Mouse (Mus musculus): Measurements from ENCODE around the gene Zdhhc14.

The Zdhhc14 gene

GRCm38 (mm10) chr17:5668456-5668855 is 176.1 kb downstream of the Zdhhc14 start:
- DNase-seq (ENCODE audit: low read depth): no peak

- DNase-seq (ENCODE audit: low read depth): no peak
These were observed 176.6 kb downstream of the Zdhhc14 start for GRCm38 (mm10) chr17:5668981-5669380.

DNA sequence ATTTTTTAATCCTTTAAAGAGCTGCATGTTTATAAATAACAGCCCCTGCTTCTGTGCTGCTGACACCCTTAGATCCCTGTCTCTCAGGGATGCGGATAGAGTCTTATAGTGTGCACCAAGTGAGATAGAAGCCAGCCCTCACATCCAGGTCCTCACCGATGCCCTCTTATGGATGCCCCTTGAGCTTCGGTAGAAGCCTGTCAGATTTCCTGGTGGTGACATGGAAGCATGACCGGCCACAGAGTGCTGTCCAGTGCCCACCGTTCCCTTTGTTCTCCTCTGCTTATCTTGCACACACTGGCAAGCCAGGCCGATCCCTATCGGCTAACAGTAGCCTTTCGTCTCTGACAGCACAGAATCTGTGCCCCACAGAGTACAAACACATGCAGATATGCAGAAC is 183.6 kb downstream of the Zdhhc14 start:
- no peak for DNase-seq (ENCODE audit: low read depth)

GRCm38 (mm10) chr17:5679315-5679714 is 187.0 kb downstream of the Zdhhc14 start:
- no peak for DNase-seq (ENCODE audit: low read depth)

DNA sequence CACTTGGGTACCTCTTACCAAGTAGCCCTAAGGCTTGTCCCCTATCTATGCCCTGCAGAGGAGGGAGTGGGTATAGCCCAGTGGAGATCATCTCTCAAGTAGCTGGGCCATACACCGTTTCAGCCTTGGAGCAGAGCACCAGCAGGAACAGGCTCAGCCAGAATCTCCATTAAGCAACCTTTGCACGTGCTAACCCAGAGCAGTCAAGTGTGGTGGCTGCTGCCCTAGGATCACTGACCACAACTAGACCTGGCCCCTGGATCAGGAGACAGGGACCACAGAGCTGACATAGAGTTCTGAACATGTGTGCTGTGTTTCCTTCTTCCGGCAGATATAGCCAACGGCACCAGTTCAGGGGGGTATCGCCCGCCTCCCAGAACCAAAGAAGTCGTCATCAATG is 193.0 kb downstream of the Zdhhc14 start:
- no peak for DNase-seq (ENCODE audit: low read depth)

- no peak for DNase-seq (ENCODE audit: low read depth)
These were observed 195.5 kb downstream of the Zdhhc14 start for GRCm38 (mm10) chr17:5687810-5688209.

GRCm38 (mm10) chr17:5688222-5688621 is 195.9 kb downstream of the Zdhhc14 start:
- DNase-seq (ENCODE audit: low read depth): no peak

- no peak for DNase-seq (ENCODE audit: low read depth)
These were observed 196.3 kb downstream of the Zdhhc14 start for GRCm38 (mm10) chr17:5688669-5689068.

DNA sequence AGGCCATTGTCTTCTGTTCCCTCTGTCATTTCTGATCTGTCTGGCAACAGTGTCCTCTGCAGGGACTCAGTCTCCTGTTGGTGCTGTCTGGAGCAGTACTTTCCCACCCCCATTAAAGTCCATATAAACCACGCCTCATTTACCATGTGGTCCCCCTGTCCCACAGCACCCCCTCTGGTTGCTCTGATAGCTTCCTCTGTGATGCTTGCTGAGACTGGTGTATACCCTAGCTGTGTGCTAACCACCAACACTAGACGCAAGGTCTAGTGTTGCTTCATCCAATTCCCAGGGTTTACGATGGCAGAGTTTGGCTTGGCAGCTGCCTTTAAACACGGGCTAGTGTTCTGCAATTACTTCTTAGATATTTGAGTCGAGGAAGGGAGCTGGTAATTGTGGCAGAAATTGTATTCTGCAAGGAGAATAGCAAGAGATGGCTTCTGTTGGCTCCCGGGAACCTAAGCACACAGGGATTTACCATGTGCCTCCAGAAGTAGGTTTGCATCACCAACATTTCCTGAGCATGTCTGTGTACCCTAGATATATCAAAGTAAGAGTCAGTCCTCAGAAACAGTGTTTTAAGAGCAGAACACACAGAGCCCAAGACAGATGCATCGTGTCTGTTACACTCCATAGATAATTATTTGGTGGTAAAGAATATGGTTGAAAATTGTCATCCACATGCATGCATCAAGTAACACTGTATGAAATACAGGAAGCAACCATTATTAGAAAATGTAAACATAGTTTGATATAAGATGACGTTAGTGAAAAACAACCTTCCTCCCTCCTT is 198.6 kb downstream of the Zdhhc14 start:
- no peak for DNase-seq (ENCODE audit: low read depth)

DNA sequence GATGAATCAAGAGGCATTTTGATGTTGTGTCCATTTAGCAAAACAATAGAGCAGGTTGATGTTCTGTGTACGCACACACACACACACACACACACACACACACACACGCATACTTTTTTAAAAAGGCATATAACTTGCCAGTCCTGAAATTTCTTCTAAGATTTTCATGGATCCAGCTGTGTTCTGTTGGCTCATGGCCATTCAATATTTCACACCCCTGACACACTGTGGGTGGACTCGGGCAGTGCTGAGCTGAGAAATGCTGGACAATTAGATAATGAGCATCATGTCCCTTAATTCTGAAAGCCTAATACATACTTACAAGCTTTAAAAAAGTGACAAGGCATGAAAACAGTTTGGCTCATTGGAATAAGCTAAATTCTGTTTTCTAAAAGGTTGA is 200.3 kb downstream of the Zdhhc14 start:
- DNase-seq (ENCODE audit: low read depth): no peak

GRCm38 (mm10) chr17:5693256-5693655 is 200.9 kb downstream of the Zdhhc14 start:
- no peak for DNase-seq (ENCODE audit: low read depth)

DNA sequence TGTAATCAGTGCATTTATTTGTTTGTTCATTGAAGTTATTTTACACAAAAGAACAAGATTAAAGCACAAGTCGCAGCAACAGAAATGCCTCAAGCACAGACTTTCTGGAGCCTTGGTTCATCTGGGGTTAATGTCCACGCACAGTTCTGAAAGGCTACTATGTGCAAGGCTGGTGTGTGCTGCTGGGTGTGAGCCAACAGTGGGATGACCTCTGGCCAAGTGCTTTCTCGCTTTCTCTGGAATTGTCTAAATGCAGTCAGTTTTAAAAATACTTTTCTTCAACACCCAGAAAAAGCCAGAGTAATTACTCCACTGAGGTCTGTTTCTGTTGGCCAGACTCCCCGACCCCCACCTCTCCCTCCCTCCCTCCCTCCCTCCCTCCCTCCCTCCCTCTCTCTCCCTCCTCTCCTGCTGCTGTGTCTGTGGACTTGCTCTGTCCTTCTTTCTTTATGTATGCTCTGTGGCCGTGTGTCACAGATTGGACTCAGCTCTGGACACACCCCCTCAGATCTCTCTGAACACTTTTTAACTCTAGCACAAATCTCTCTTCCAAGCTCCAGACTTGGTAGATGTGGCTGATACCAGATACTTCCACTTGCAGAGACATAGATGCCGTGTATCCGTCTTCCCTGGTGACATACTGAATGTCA is 206.2 kb downstream of the Zdhhc14 start:
- no peak for DNase-seq (ENCODE audit: low read depth)

DNA sequence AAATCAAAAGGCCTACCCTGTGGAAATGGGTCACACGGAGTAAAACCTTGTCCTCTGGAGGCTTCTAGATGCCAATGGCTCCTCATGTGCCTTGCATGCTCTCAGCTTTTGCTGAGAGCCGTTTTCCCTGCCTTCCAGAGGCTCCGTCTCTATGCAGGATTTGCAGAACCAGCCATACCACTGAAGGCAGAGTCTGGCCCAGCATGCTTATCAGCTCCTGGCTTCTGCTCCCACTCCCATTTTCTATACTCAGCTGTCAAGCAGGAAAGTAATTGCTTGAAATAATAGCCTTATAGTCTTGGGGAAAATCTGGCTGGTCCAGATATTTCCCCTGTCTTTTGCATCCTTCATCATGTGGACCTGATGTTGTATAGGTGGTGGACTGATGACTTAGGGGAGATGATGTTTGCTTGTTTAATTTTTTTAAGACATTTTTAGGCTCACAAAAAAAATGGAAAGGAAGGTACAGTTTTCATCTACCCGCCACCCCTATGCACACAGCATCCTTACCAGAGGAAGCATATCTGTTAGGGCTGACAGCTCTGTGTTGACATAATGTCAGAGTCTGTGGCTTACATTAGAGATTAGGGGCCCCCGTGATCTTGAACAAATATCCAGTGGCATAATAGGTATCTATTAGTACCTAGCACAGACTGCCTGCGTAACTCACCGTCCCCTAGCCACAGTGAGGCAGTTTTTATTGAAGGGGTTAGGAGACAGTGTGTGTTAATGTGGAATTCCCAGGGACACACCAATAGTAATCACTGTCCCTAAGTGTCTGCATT is 218.2 kb downstream of the Zdhhc14 start:
- DNase-seq (ENCODE audit: low read depth): no peak

GRCm38 (mm10) chr17:5711861-5712260 is 219.5 kb downstream of the Zdhhc14 start:
- DNase-seq (ENCODE audit: low read depth): no peak

- no peak for DNase-seq (ENCODE audit: low read depth)
These were observed 220.8 kb downstream of the Zdhhc14 start for GRCm38 (mm10) chr17:5713141-5713540.

- DNase-seq (ENCODE audit: low read depth): no peak
These were observed 224.6 kb downstream of the Zdhhc14 start for GRCm38 (mm10) chr17:5716912-5717311.

GRCm38 (mm10) chr17:5718768-5719387 is 226.5 kb downstream of the Zdhhc14 start:
- no peak for DNase-seq (ENCODE audit: low read depth)

DNA sequence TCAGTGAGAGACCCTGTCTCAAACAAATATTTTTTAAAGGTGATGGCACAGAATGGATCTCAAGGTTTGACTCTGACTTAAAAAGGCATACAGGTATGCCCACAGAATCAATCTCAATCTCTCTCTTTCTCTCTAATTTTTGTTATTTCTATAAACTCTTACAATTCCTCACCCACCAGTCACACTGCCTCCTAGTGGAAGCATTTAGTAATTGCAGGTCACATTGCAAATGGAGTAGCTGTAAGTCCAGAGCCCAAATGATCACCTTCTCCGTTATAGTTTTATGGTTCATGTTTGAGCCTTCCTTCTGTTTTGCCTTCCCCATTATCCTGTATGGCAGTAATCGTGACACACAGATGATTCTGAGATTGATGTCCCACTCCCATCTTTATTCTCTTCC is 230.4 kb downstream of the Zdhhc14 start:
- DNase-seq (ENCODE audit: low read depth): no peak

GRCm38 (mm10) chr17:5723601-5724189 is 231.3 kb downstream of the Zdhhc14 start:
- DNase-seq (ENCODE audit: low read depth): no peak

GRCm38 (mm10) chr17:5729587-5730125 is 237.3 kb downstream of the Zdhhc14 start:
- DNase-seq (ENCODE audit: low read depth): no peak

GRCm38 (mm10) chr17:5730538-5730937 is 238.2 kb downstream of the Zdhhc14 start:
- DNase-seq (ENCODE audit: low read depth): peak; percentile 62

GRCm38 (mm10) chr17:5733400-5733799 is 241.0 kb downstream of the Zdhhc14 start:
- DNase-seq (ENCODE audit: low read depth): peak; percentile 47

Data from c-Kit-positive CD71-negative TER-119-negative erythroid progenitor cells, embryonic 14.5 days (primary cell).